Mouse (Mus musculus) hindbrain, embryonic 14.5 days (tissue): ENCODE measurements around the gene Lap3. TPM values are rescaled to one million over a fixed set of nuclear protein-coding genes. Genes with fewer than 3 reads are reported as not detected.

Experiments used
- ATAC-seq: fragments of 200-750 bp; cut with Nextera tagmentation; 2 replicates; pipeline ENCODE4 v1.8.0; 2017; ENCODE audit warnings: moderate number of reproducible peaks, mild to moderate bottlenecking, moderate TSS enrichment, moderate library complexity; ENCODE audit not compliant: low FRiP score
- DNase-seq: peaks from one replicate; pipeline ENCODE4 v3.0.0-alpha.2; 2015; ENCODE audit warnings: low spot score
- H3K27ac ChIP-seq: fragments of 300-500 bp; sonication (generic); 2 replicates; pipeline ENCODE4 v1.5.1; 2014; ENCODE audit warnings: mild to moderate bottlenecking, moderate library complexity
- H3K27me3 ChIP-seq: fragments of 300-500 bp; sonication (generic); 2 replicates; pipeline ENCODE4 v1.6.1; 2014; ENCODE audit warnings: mild to moderate bottlenecking, low read length, mixed read lengths; ENCODE audit not compliant: control insufficient read depth, insufficient read depth
- H3K36me3 ChIP-seq: fragments of 300-500 bp; sonication (generic); replicated peaks from 2 replicates; pipeline ENCODE4 v1.6.1; 2014; ENCODE audit not compliant: control insufficient read depth, insufficient read depth
- H3K4me1 ChIP-seq: fragments of 300-500 bp; sonication (generic); replicated peaks from 2 replicates; pipeline ENCODE4 v1.6.1; 2014; ENCODE audit warnings: antibody characterized with exemption, low read length, mixed read lengths; ENCODE audit not compliant: control insufficient read depth, insufficient read depth
- H3K4me2 ChIP-seq: fragments of 300-500 bp; sonication (generic); replicated peaks from 2 replicates; pipeline ENCODE4 v1.6.1; 2014; ENCODE audit warnings: mild to moderate bottlenecking, moderate library complexity
- H3K4me3 ChIP-seq: fragments of 300-500 bp; sonication (generic); replicated peaks from 2 replicates; pipeline ENCODE4 v1.5.1; 2014; ENCODE audit warnings: mild to moderate bottlenecking, low read length
- H3K9ac ChIP-seq: fragments of 300-500 bp; sonication (generic); 2 replicates; pipeline ENCODE4 v1.6.1; 2014
- H3K9me3 ChIP-seq: fragments of 300-500 bp; sonication (generic); 2 replicates; pipeline ENCODE4 v1.6.1; 2016; ENCODE audit warnings: low read length; ENCODE audit not compliant: control insufficient read depth
- WGBS: fragments of 180-500 bp; shearing (Covaris S2); extraction: QIAGEN DNeasy Blood & Tissue Kit; methylation state at CpG from one replicate; pipeline ENCODE4 v1.1.7; 2014; 5-methylcytosine and 5-hydroxymethylcytosine counted together
- polyA plus RNA-seq: library from polyadenylated mRNA; unstranded; fragments of >200 nt; fragmentation: Nextera tagmentation; extraction: Ambion mirVana; gene quantifications from 2 replicates; pipeline ENCODE4 v1.2.1, GENCODE M21; 2014

Gene Lap3
- polyA plus RNA-seq, 1 experiment from 2014 or later = 35.3 TPM

GRCm38 (mm10) chr5:45534319-45535098 lies 41.3 kb downstream of the Lap3 start:
- ATAC-seq = peak; percentile 76
- Histone ChIP-seq H3K4me2 (no peak overlapping the region), H3K27ac (no peak overlapping the region), H3K4me3 (no peak overlapping the region), H3K27me3 (no peaks in the 10 kb centered on the region), H3K9me3 (no peaks in the 10 kb centered on the region), H3K36me3 (peaks cover 21% of the 10 kb centered on the region), H3K9ac (no peak overlapping the region), H3K4me1 (no peaks in the 10 kb centered on the region)
- WGBS = 9% methylated on average over 15 of the region's 17 CpGs
- DNase-seq = peak; percentile 52

DNA sequence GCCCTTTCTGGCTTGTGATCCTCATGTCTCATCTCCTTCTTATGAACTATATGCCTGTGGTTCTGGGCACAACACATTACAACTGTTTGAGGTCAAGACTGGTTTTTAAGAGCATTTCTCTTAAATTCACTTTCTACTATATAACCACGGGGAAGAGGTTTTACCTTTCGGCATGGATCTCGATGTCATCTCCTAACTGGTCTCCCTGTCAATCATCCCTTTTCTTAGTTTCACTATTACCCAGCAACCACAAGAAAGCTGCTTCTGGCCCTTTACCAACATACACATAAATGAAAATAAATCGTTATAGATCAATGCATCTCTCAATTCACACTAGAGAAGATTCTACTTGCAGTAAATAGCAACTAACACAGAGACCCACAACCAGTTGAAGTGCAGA lies 42.0 kb downstream of the Lap3 start:
- 70% methylated on average over 4 of the region's 4 CpGs for WGBS
- no peak for ATAC-seq
- no peak overlapping the region for H3K9ac ChIP-seq
- H3K36me3 ChIP-seq = peaks cover 14% of the 10 kb centered on the region
- no peak overlapping the region for H3K4me3 ChIP-seq
- H3K4me2 ChIP-seq = no peak overlapping the region
- H3K27ac ChIP-seq = no peak overlapping the region
- H3K27me3 ChIP-seq = no peaks in the 10 kb centered on the region
- no peaks in the 10 kb centered on the region for H3K9me3 ChIP-seq
- H3K4me1 ChIP-seq = no peaks in the 10 kb centered on the region
- DNase-seq = no peak

DNA sequence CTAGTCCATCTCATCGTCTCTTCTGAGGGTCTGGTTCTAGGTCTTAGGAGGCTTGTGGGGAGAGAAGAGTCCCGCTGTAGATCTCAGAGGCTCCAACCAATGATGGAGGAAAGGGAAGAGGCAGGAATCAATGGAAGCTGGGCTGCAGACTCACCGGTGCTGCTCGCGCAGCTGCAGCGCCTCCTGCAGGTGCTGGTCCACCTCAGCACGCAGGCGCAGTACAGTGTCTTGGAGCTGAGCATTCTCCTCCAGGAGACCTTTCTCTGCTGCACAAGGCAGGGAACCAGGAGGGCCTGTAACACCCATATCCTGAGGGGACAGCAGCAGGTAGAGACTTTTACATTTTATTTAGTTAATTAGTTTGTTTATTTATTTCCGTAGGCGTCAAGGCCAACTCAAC lies 46.3 kb downstream of the Lap3 start:
- no peaks in the 10 kb centered on the region for H3K27me3 ChIP-seq
- no peak overlapping the region for H3K4me2 ChIP-seq
- no peaks in the 10 kb centered on the region for H3K36me3 ChIP-seq
- WGBS = 55% methylated on average over 10 of the region's 10 CpGs
- H3K9me3 ChIP-seq = no peaks in the 10 kb centered on the region
- H3K27ac ChIP-seq = no peak overlapping the region
- H3K4me1 ChIP-seq = no peaks in the 10 kb centered on the region
- no peak overlapping the region for H3K4me3 ChIP-seq
- DNase-seq (no peak), ATAC-seq (no peak)
- no peak overlapping the region for H3K9ac ChIP-seq

- Histone ChIP-seq H3K27me3 (no peaks in the 10 kb centered on the region), H3K27ac (no peak overlapping the region), H3K9ac (no peak overlapping the region), H3K4me2 (no peak overlapping the region), H3K4me3 (no peak overlapping the region), H3K4me1 (no peaks in the 10 kb centered on the region), H3K9me3 (no peaks in the 10 kb centered on the region), H3K36me3 (no peaks in the 10 kb centered on the region)
- ATAC-seq (no peak), DNase-seq (no peak)
- 62% methylated on average over 5 of the region's 5 CpGs for WGBS
Observed at GRCm38 (mm10) chr5:45543374-45543773, 50.2 kb downstream of the Lap3 start.

GRCm38 (mm10) chr5:45549586-45549985 lies 56.4 kb downstream of the Lap3 start:
- Histone ChIP-seq H3K9ac (no peak overlapping the region), H3K36me3 (no peaks in the 10 kb centered on the region), H3K27me3 (no peaks in the 10 kb centered on the region), H3K9me3 (no peaks in the 10 kb centered on the region), H3K27ac (no peak overlapping the region), H3K4me3 (no peak overlapping the region), H3K4me1 (no peaks in the 10 kb centered on the region), H3K4me2 (no peak overlapping the region)
- ATAC-seq (no peak), DNase-seq (no peak)
- WGBS = 92% methylated on average over 1 of the region's 1 CpGs

Other genes with a start within 250 kb of the Lap3 start
- 96.6 and 105 TPM in 2 replicates for gene Qdpr, start 43.1 kb upstream of the Lap3 start, polyA plus RNA-seq
- gene Clrn2, start 39.6 kb upstream of the Lap3 start, polyA plus RNA-seq = 0.22 and 0.35 TPM in 2 replicates
- gene Med28, start 26.9 kb downstream of the Lap3 start, polyA plus RNA-seq = 251 and 253 TPM in 2 replicates
- 6.7 and 9.7 TPM in 2 replicates for gene Fam184b, start 146.2 kb downstream of the Lap3 start, polyA plus RNA-seq
- 7.9 and 9.5 TPM in 2 replicates for gene Ncapg, start 176.5 kb downstream of the Lap3 start, polyA plus RNA-seq